Mouse (Mus musculus): ENCODE measurements around the gene 4930516K23Rik.

Gene 4930516K23Rik

DNA sequence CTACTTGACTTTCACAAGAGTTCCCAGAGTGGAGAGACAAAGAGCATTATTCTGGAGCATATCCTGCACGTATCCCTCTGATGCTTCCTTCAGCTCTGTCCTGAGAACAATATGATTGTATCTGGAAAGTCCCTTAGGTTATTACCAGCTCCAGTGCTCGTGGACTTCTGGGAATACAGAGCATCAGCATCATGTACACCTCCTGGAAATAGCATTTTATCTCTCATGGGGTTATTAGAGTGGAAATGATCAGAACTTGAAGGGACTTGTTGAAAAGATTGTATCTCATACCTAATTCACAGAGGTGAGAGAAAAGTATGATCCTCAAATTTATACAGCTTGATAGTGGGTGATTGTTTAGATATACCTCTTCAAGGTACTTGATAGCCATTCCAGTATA is at the start of gene 4930516K23Rik:
TSS of gene 4930516K23Rik (minus strand) at position 101 of the 400 bp plus-strand sequence.
- in situ Hi-C loops (cut with MboI), result no loop called here

DNA sequence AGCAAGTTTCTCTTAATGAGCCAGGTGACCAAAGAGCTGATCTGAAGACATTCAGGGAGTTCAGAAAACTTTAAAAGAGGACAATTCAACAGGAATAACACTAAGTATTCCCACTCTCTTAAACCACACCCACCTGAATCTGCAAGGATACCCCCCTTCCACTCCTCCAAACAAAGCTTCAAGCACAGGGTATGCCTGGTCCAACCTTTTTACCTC is 43.4 kb upstream of the 4930516K23Rik start, which contains the start of gene Olfr646:
TSS of gene Olfr646 (plus strand) at position 117 of the 216 bp plus-strand sequence.
- in situ Hi-C loops (cut with MboI), result no loop called here

DNA sequence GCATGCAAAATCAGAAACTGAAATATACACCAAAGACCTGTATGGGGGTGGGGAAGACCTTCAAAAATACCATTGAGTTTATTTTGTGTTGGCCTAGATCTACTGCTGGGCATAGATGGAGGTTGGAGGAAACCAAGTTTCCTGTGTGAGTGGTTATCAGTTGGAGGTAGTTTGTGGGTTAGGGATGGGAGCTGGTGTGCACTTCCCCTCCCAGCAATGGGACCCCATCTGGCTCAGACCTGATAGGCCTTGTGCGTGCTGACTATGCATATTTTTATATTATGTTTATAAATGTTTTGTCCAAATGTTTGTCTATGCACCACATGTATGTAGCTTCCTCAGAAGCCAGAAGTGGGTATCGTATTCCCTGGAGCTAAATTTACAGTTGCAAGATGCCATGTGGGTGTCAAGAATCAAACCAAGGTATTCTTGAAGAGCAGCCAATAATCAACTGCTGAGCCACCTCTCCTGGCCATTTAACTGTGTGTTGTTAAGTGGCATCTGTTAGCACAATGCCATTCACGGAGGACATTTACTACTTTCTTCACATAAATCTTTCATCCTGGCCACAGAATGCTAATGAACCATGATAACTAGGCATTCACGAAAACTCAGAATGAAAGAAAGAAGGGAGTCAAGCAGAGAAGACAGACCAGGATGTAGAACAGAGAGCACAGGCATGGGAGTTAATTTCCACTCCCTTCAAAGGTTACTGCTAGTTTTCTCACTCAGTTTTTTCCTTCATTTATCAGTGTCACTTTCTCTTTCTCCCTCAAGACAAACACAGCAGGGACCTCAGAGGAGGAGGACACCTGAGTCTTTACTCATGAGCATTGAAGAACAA is 42.9 kb upstream of the 4930516K23Rik start:
- in situ Hi-C loops (cut with MboI), result no loop called here

DNA sequence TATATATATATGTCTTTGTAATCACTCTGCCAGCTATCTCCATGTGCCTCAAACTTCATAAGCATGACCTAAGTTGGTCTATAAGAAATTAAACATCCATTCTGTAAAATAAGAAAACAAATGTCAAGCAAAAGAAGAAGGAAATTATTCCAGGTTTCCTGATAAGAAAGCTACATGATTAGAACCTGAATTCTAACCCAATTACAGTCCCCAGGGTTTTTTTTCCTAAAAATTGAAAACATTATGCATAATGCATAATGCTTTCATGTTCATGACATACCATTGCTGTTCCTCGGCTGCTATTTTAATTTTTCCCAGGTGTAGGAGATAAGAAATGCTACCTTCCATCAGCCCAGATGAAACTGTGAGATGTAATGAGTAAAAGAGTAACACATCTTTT is 24.1 kb upstream of the 4930516K23Rik start, which contains the start of gene Olfr645:
TSS of gene Olfr645 (minus strand) at position 101 of the 400 bp plus-strand sequence.
- in situ Hi-C loops (cut with MboI), result no loop called here

DNA sequence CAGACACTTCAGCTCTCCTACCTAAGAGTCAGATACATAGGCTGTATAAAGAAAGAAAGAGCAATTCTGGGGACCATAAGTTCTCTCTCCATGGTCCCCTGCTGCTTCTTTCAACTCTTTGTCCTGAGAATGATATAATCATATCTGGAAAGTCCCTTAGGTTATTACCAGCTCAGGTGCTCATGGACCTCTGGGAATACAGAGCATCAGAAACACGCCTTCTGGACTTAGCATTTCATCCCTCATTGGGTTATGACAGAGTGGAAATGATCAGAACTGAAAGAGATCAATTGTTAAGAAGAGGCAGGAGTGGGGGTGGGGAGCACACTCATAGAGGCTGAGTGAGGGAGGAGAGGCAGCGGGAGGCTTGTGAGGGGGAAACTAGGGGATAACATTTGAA is 10.5 kb upstream of the 4930516K23Rik start, which contains the start of gene Olfr644:
TSS of gene Olfr644 (minus strand) at position 101 of the 400 bp plus-strand sequence.
- in situ Hi-C loops (cut with MboI), result no loop called here

DNA sequence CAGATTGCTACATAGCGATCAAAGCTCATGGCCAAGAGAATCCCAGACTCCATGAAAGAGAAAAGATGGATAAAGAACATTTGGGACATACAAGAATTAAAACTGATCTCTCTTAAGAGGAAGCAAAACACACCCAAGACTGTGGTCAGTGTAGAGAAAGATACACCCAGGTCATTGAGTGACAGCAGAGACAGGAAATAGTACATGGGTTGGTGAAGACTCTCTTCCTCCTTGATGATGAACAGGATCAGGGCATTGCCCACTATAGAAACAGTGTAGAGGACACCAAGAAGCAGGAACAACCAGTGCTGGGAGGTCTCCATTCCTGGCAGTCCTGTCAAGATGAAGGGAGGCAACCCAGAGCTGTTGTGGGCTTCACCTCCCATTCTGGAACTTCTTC is 2.0 kb downstream of the 4930516K23Rik start:
- in situ Hi-C loops (cut with MboI), result no loop called here

DNA sequence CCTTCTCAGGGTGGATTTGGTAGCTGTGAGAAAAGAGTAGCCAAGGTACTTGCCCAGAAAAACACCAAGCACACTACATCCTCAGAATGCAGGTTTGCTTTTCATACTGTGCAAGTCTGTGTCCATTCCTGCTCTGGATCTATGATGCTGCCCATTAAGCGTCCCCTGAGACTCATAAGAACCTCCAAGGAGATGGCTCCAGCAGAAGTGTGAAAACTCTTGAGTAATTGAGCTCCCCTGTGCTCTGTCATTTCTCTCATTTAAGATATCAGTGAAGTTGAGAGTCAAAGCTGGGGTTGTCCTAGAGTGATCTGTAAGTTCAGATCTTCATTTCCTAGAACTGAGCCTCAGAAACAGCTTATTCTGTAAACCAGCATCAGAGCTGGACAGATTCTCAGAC is 8.7 kb downstream of the 4930516K23Rik start, which contains the start of gene Olfr642:
TSS of gene Olfr642 (minus strand) at position 101 of the 400 bp plus-strand sequence.
- in situ Hi-C loops (cut with MboI), result no loop called here

DNA sequence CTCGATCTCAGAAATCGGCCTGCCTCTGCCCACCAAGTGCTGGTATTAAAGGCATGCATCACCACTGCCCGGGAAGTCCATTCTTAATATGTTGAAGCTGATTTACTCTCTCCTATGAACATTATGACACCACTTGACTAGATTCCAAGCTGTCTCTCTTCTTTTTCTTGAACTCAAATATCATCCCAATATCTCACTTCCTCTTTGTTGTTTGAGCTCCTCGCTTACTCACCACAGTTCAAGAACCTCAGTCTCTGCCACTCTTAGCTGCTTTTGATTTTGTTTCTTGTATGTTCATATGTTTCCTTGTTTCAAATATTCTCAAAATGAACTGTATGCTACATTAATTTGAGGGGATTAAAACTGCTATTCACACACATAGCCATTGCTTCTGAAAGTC is 10.5 kb downstream of the 4930516K23Rik start:
- in situ Hi-C loops (cut with MboI), result no loop called here

DNA sequence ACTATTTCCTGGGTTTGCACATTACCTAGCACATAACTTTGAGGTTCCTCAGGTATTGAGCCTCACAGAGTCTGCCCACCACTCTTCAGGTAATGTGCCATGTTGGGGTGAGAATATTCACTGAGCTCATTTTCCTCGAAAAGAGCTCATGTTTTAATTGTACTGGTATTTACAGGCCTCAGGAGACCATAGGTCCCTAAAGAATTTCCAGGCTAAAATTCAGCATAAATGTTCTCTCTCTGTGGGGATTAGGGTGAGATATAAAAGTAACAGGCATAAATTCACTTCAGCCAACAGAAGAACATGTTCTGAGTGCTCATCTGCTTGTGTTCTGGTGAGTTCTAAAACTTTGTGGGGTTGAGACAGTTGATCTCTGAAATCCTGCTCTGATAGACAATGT is 26.1 kb downstream of the 4930516K23Rik start, which contains the start of gene Olfr641:
TSS of gene Olfr641 (plus strand) at position 301 of the 400 bp plus-strand sequence.
- in situ Hi-C loops (cut with MboI), result no loop called here

DNA sequence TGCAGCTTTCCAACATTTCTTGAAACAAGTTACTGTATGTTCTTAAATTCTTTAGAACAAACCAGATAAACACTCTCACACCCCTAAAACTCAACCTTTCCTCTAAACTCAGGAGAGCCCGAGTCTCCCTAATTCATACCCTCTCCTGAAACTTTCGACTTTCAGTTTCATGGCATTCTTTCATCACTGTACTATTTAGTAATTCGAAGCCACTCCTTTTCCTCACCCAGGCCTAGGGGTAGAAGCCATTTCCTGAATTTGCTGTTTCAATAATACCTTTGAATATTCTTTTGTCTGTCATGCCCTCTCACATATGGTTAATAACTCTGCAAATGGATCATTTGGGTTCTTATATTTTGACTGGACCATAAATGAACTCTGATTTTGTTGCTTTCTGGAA is 34.3 kb downstream of the 4930516K23Rik start:
- in situ Hi-C loops (cut with MboI), result no loop called here

DNA sequence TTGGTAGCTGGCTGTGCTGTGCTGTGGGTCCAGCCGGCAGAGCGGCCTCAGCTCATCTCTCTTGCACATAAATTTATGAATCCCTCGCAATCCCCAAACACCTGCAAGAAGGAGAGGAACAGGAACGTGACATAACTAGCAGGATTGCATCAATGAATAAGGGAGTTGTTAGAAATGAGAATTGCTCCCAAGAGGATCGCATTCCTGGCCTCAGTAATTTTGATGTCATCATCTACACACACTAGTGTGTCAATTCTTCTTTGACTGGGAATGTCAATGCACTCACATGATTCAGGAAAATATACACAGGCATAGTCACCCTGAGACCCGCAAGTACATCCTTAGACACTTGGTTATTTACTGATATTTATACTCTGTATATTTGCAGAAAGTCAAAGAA is 35.8 kb downstream of the 4930516K23Rik start, which contains the start of gene Olfr640:
TSS of gene Olfr640 (minus strand) at position 101 of the 400 bp plus-strand sequence.
- in situ Hi-C loops (cut with MboI), result no loop called here

DNA sequence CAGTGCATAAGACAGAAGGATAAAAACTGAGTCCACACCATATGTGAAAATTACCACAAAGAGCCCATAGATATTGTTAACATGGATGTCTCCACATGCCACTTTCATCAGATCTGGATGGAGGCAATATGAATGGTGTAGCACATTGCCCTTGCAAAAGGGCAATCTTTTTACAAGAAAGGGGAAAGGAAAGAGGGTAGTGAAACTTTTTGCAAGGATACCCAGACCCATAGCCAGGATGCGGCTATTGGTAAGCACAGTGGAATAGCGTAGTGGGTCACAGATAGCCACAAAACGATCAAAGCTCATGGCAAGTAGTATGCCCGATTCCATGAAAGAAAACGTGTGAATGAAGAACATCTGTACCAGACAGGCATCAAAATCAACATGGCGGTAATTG is 39.6 kb downstream of the 4930516K23Rik start:
- in situ Hi-C loops (cut with MboI), result no loop called here

DNA sequence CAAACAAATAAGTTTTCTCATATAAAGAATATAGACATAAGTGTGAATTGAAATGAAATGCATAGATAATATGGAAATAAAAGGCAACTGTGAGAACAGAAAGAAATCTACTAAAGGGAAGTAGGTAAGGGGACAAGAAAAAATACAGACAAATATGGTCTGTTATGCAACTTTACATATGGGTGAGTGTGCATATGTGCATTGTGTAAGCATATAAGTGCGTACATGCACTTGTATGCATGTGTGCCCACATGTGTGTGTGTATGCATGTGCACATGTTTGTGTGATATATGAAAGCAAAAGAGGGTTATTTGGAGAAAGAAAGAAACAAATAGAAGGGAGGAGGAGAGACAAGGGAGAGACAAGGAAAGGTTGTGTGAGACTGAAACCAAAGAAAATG is 42.3 kb downstream of the 4930516K23Rik start:
- in situ Hi-C loops (cut with MboI), result no loop called here

DNA sequence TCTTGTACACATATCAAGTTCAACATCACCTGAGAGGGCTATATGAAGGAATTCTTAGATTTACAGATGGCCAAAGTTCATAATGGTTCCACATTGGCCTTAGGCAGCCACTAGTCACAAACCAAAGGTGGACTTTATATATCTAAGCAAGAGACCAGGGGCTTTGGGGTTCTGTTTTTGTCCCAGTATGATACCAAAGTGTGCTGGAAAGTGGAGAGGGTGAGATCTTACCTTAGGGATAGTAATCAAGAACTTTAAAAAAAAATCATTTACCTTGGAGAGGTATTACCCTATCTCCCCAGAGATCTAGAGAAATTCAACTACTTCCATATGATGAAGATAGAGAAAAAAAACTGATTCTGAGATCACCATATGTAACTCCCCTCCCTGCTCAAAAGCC is 44.0 kb downstream of the 4930516K23Rik start, which contains the start of gene Olfr639:
TSS of gene Olfr639 (minus strand) at position 101 of the 400 bp plus-strand sequence.
- in situ Hi-C loops (cut with MboI), result no loop called here
